Mouse (Mus musculus) frontal cortex, postnatal 14 days (tissue): ENCODE measurements around the gene Stat6.

Experiments used
- DNase-seq, 2 experiments: peaks; one replicate each; pipeline ENCODE4 v3.0.0; 2022; ENCODE audit warnings: low spot score in 2 of 2

Gene Stat6

DNA sequence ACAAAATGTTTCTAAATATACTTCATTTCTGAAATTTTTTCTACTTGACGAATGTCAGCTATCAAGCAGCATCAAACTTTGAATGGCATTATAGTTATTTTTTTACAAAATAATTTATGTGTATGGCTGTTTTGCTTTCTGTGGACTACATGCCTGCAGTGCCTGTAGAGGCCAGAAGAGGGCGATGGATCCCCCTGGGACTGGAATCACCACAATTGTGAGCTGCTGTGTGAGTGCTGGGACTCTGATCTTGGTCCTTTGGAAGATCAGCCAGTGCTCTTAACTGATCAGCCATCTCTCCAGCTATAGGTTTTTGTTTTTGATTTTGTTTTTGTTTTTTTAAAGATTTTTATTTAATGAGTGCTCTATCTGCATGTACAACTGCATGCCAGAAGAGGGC is 28.5 kb downstream of the Stat6 start:
- no peak for DNase-seq

DNA sequence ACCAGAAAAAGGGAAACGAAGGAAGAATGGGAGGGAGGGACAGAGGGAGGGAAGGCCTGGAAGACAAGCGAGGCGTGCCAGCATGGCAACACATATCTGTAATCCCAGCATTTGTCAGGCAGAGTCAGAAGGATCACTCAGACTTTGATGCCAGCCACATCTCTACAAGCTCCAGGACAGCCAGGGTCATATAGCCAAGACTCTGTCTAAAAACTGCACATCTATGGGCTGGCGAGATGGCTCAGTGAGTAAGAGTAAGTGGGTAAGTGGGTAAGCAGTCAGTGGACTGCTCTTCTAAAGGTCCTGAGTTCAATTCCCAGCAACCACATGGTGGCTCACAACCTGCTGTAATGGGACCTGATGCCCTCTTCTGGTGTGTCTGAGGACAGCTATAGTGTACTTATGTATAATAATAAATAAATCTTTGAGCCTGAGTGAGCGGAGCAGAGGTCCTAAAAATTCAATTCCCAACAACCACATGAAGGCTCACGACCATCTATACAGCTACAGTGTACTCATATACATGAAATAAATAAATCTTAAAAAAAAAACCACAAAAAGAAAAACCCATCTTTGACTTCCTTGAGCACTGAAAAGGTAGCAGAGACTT is 31.4 kb downstream of the Stat6 start:
- DNase-seq: no peak

DNA sequence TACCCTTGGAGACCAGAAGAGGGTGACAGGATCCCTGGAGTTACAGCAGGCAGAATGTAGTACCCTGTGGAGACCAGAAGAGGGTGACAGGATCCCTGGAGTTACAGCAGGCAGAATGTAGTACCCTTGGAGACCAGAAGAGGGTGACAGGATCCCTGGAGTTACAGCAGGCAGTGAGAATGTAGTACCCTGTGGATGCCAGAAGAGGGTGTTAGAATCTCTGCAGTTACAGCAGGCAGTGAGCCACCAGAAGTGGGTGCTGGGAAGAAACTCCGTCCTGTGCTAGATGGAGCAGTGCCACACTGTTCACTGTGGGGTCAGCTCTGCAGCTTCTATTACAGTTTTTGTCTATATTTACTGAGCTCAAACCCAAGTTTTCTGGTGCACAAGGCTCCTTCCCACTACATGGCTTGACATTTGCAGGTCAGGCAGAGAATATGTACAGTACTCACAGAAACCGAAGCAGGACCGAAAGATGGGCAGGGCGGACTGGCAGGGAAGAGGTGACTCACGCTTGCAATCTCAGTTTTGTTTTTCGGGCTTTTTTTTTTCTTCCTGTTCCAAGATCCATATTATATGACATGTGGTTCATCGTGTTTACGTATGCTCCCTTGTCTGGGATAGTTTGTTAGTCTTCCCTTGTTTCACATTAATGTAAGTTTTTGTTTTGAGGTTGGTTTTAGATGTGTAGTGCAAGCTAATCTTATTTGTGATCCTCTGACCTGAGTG is 32.2 kb downstream of the Stat6 start:
- peak; percentile 80 to 87 for DNase-seq

DNA sequence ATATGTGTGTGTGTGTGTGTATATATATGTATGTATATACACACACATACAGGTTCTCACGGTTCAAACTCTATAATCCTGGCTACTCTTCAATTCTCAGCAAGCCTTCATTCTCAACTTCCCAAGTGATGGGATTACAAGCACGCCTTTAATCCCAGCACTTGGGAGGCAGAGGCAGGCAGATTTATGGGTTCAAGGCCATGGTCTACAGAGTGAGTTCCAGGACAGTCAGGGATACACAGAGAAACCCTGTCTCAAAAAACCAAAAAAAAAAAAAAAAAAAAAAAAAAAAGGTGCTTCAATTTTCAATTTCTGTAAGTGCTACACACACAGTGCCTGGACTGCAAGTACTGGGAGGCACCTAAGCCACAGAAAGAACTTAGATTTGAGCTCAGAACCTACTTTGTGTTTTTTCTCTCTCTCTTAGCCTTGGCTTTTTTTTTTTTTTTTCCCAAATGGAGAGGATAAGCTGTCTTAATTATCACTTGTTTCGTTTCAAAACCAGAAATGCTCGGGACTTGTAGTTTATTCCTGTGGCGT is 33.1 kb downstream of the Stat6 start:
- DNase-seq: no peak

DNA sequence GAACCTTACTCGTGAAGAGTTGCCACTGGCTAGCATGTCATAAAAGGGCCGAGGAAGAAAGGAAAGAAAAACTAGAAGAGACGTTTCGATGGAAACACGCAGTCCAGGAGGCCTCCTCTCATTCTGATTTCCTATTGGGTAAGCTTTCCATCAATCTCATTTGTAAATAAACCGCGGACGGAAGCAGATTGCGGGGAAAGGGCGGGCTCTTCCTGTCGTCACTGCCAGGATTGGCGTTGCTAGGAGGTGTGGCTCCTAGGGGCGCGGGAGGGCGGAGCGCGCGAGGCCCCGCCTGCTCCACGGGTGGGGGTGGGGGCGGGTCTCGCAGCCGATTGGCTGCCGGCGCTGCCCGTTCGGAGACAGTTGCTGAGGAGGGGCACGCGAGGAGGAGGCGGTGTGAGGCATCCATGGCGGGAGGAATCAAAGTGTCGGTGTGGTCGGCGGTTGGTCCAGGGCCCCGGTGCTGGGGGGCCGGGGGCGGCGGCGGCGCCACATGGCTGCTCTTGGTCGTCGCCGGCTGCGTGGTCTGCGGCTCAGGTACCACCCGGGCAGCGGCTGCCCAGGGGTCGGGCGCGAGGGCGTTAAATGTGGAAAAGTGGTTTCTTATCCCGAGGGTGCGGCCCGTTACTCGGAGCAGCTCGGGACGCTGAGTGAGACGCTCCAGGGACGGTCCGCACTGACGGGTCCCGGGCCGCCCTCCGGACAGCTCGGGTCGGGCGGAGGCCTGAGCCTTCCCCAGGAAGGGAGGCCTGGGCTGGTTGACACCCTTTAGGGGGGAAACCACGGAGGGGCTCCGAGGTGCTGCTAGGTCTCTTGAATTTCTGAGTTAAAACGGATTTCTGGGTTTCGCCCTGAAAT is 34.1 kb downstream of the Stat6 start:
- DNase-seq: peak; percentile 87 to 92

DNA sequence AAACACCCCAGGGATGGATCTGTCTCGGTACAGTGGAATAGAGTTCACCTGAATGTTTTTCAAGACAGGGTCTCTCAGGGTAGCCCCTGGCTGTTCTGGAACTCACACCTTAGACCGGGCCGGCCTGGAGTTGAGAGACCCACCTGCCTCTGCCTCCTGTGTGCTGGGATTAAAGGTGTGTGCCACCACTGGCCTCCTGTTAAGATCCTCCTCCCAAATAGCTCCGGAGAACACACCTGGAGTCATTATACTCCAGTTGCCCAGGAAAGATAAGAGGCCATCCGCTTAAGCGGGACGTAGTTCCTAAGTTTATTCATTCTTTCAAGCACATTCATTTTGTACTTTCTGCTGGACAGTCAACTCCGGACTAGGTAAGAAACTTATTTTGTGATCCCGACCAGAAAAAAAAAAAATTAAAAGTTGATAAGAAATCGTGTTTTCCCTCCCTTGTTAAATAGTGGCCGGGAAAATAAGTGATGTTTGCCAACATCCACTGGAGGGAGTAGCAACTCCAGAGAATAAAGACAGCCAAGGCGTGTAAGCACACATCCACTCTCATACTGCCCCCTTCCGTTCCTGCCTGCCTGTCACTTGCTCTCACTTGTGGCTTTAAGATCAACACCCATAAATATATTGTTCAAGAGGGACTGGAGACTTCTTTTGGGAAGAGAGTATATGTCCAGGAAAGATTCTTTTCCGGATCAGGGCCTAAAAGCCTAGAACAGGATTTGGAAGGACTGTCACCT is 35.0 kb downstream of the Stat6 start:
- DNase-seq: no peak

DNA sequence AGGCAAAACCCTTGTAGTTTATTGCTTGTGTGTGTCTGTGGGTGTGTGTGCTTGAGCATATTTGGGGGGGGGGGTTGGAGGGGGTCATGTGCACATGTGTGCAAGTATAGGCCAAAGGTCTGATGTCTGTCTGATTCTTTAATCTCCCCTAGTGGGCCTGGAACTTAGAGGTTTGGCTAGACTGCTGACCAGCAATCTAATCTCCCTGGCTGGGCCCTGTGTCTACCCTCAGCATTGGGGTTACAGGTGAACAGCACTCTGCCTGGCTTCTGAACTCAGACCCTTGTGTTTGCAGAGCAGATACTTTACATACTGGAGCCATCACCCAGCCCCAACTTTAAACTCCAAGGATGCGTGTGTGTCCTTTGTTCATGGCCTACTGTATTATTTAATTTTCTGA is 36.4 kb downstream of the Stat6 start:
- DNase-seq: no peak

DNA sequence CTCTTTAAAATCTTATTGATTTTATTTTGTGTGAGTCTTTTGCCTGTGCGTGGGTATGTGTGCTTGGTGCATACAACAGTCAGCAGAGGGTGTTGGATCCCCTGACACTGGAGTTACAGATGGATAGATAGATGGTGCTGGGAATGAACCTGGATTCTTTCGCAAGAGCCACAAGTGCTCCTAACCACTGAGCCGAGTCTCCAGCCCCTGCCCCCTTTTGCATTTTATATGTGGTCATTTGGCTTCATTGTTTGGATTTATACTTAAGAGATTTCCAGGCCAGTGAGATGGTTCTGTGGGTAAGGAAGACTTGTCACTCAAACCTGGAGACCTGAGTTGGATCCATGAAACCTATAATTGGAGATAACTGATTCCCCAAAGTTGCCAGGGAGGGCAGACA is 37.1 kb downstream of the Stat6 start:
- DNase-seq: no peak

DNA sequence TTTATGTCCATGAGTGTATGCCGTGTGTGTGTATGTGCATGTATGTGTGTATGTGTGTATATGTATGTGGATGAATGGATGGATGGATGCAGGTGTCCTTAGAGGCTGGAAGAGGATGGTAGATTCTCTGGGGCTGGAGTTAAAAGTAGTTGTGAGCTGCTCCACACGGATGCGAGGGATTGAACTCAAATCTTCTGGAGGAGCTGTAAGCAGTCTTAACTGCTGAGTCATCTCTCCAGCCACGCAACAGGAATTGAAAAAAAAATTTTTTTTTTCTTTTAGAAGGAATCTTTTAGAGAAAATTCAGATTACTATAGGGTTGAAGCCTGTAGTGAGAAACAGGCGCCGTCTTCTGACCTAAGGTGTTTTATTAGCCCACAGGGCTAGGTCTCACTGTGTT is 40.1 kb downstream of the Stat6 start:
- DNase-seq: no peak

DNA sequence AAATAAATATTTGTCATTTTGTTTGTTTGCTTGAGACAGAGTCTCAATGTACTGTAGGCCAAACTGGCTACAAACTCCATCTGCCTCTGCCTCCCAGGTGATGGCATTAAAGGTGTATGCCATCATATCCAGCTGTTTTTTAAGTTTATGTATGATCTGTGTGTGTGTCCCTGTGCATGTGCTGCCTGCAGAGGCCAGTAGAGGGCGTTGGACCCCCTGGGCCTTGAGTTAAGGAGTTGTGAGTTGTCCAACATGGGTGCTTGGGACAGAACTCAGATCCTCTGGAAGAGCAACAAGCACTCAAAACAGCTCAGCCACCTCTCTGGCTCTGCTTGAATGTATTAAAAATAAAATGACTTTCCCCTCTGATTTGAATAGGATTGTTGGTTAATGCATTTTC is 48.3 kb downstream of the Stat6 start:
- no peak for DNase-seq

DNA sequence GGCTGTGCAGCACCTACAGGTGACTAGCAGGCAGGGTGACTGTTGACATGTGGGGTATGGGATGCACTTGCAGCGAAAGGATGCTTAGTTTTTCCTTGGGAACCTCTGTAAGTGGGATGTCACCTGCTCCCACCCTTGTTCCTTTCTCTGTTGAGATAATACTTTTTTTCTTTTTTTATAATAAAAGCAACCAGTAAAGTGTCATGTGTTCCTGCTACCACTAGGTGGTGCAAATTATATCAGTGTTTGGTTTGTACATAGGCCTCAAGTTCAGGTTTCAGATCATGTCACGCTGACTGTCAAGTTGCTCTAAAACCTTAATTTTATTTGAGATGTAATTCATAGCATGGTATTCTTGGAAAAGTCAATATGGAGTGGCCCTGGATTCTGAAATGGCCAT is 51.9 kb downstream of the Stat6 start:
- no peak for DNase-seq

DNA sequence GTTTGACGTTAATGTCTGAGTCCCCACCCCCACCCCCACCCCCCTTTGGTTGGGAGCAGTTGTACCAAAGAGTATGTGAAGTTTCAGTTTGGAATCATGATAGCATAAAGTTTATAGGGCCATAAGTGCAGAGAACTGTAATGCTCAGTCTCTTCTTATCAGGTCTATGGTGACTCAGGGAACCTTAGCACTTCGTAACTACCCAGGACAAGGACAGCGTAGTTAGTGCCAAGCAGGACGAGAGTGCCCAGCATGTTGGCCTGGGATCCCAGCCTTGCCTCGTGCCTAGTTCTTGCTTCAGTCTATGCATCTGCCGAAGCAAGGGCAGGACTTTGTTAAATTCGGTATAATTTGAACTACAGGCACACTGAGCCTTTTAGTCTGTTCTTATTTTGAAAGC is 53.0 kb downstream of the Stat6 start:
- no peak for DNase-seq

DNA sequence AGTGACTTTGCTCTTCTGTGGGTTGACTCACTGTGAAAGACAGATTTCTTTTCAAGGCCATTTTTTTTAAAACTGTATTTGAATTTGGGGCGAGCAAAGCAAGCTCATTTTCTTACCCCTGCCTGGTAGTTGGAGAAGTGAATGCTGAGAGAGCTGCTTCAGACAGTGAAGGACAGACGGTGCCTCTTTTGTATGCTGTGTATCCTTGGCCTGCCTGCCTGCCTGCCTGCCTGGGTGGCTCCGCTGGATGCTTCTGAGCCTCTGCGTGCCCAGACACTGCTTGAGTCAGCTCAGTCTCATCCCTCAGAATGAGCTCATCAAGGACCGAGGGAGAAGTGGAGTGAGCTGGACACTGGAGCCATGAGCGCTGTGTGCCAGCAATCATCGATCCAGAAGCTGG is 56.2 kb downstream of the Stat6 start:
- no peak for DNase-seq

DNA sequence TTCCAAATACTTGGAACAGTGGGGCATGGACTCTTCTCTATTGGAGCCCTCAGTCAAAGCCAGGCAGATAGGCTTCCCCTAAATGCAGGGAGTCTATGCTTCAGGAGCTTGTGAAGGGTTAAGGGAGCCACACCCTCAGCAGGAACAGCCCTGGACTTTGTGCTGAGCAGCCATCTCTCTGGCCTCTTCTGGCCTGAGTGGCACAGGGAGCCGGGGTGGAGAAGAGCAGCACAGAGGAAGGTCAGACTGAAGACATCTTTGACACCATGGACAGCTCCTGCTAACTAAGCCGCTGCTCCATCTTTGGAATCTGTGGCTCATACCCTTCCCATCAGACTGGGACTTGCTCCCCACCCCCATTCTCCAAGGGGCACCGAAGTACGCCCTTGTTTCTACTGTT is 60.5 kb downstream of the Stat6 start:
- no peak for DNase-seq

DNA sequence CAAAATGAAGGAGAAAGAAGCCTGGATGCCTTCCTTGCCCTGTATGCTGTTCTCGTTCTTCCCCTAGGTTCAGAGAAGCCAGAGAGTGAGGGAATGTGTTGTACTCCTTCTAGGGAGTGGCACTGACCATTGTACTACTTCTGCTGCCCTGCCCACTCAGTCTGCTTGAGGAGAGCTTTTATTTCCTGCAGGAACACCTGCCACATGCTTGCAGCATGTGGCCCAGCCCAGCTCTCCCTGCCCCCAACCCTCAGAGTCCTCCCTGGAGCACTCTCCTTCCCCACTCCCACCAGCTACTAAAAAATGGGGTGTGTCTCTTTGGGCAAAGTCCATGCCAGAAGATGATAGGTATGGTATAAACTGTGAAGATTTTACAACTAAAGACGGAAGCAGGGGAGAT is 61.5 kb downstream of the Stat6 start:
- DNase-seq: no peak

DNA sequence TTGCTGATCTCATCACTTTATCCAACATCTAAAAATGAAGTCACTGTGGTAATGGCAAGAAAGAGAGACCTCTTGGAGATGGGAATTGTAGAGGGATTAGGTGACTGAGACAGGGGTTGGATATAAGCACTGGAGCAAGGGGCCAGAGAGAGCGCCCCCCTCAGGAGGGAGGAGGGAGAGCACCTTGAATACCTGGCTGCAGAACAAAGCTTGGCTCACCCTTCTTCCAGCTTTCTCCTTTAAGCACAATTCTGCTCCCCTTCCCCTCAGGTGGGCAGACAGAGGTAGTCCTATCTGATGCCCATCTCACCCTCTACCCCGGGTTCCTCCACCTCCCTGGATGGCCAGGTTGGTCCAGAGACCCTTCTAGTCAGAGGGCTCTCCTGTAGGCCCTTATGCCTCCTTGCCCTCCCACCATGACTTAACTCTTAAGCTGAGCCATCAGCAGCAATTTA is 62.0 kb downstream of the Stat6 start, which contains the start of gene Myo1a:
Gene Myo1a (plus strand): TSS at position 405 of the 455 bp plus-strand sequence.
- DNase-seq: no peak

DNA sequence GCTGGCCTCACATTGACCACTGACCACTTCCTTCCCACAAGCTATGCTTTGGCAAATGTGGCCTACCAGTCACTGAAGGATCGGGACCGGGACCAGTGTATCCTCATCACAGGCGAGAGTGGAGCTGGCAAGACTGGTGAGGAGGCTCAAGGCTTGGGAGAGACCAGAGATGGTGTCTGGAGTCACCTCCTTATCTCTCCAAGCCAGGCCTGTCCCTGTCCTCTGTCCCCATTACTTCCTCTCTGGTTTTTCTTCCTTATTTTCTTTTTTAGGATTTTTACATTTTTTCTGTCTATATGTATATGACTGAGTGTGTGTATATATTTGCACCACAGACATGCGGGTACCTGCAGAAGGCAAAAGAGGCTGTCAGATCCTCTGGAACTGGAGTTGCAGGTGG is 63.0 kb downstream of the Stat6 start:
- no peak for DNase-seq

DNA sequence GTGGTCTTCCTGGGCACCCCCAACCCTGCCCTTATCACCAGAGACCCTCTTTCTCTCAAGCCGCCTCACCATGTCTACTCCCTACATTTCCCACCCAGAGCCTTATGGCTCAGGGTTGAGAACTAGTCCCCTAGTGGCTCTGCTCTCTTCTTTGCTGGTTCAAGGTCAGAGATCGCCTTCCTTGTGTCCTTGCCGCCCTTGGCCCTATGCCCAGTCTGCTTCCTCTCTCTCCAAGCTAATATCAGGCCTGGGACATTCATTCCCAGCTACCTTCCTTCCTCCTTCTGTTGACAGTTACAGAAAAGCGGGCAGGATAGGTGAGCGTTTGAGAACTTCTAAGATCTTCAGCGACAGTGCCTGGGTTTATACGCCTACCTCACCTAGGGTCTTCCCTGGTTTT is 64.9 kb downstream of the Stat6 start:
- no peak for DNase-seq

DNA sequence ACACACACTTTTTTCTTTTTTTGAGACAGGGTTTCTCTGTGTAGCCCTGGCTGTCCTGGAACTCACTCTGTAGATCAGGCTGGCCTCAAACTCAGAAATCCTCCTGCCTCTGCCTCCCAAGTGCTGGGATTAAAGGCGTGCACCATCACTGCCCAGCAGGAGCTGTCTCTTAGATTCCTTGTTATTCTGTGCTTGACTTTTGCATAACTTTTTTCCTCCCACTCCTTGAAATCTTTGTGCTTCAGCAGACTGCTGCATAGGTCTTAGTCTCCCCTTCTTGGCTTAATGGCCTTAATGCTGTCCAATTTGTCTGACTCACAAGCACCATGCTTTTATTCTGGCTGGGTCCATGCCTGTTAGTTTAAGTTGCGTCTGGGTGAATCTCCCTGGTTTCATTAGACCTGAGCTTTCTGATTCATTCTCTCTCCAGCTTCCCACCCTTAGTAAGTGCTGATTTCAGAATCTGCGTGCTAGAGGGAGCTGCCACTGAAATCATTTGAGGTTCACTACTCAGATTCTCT is 66.1 kb downstream of the Stat6 start:
- no peak for DNase-seq

DNA sequence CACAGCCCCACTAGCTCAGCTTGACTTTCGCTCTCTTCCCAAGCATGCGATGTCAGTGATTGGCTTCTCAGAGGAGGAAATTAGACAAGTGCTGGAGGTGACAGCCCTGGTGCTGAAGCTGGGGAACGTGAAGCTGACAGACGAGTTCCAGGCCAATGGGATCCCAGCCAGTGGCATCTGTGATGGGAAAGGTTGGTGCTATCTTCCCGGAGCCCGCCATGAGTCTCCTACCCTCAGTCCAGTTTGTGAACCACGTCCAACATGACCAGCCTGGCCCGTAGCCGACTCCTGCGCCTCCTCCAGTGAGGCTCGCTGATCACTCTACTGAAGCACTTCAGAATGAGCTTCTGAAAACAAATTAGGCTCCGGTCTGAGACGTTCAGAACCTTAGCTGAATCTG is 67.5 kb downstream of the Stat6 start:
- no peak for DNase-seq
